Mouse (Mus musculus): ENCODE data around the gene Plin2. TPM values are rescaled to one million over a fixed set of nuclear protein-coding genes. Genes with fewer than 3 reads are reported as not detected.

Plin2 gene
- polyA plus RNA-seq (2012; rRNA removed), result 105 and 107 TPM in 2 replicates

- TF ChIP-seq POLR2A (IDR thresholded peaks at IDR 0.05; ENCODE audit: control insufficient read depth, extremely low read depth, insufficient read depth, low read length, poor library complexity) (no peak), CTCF (IDR thresholded peaks at IDR 0.05; ENCODE audit: borderline replicate concordance, control insufficient read depth, extremely low read depth, insufficient read depth, low read length, poor library complexity) (no peak)
- Histone ChIP-seq H3K27me3 (ENCODE audit: control insufficient read depth, insufficient read depth, low read length) (no peaks in the 10 kb centered on the region), H3K27ac (ENCODE audit: control insufficient read depth, insufficient read depth, low read length) (peak within 1 kb of the TSS; percentile 43; the same call in 1 of the 2 replicates), H3K4me1 (replicated peaks; ENCODE audit: control insufficient read depth, insufficient read depth, low read length) (peaks cover 19% of the 10 kb centered on the region), H3K4me3 (ENCODE audit: control insufficient read depth, insufficient read depth, low read length) (peak within 1 kb of the TSS; percentile 98), H3K36me3 (ENCODE audit: control insufficient read depth, insufficient read depth, low read length) (no peaks in the 10 kb centered on the region)
- WGBS, result under 1% methylated on average over 18 of the region's 18 CpGs
- peak; percentile 57 for DNase-seq
Measured at GRCm38 (mm10) chr4:86669780-86670201, at the start of gene Plin2. Gene Plin2 (minus strand): TSS chr4:86670060.

- Histone ChIP-seq H3K4me1 (replicated peaks; ENCODE audit: control insufficient read depth, insufficient read depth, low read length) (peaks cover 5% of the 10 kb centered on the region; the same call in 1 of the 2 replicates), H3K4me3 (ENCODE audit: control insufficient read depth, insufficient read depth, low read length) (no peak overlapping the region), H3K27ac (ENCODE audit: control insufficient read depth, insufficient read depth, low read length) (no peak overlapping the region), H3K27me3 (ENCODE audit: control insufficient read depth, insufficient read depth, low read length) (no peaks in the 10 kb centered on the region), H3K36me3 (ENCODE audit: control insufficient read depth, insufficient read depth, low read length) (no peaks in the 10 kb centered on the region)
- WGBS, result 80% methylated on average over 4 of the region's 4 CpGs
- DNase-seq, result no peak
- TF ChIP-seq CTCF (IDR thresholded peaks at IDR 0.05; ENCODE audit: borderline replicate concordance, control insufficient read depth, extremely low read depth, insufficient read depth, low read length, poor library complexity) (no peak), POLR2A (IDR thresholded peaks at IDR 0.05; ENCODE audit: control insufficient read depth, extremely low read depth, insufficient read depth, low read length, poor library complexity) (no peak)
Measured at GRCm38 (mm10) chr4:86718878-86719577, 49.2 kb upstream of the Plin2 start.

GRCm38 (mm10) chr4:86717176-86717575 is 47.3 kb upstream of the Plin2 start:
- Histone ChIP-seq H3K4me1 (replicated peaks; ENCODE audit: control insufficient read depth, insufficient read depth, low read length) (peaks cover 10% of the 10 kb centered on the region), H3K4me3 (ENCODE audit: control insufficient read depth, insufficient read depth, low read length) (no peak overlapping the region), H3K27me3 (ENCODE audit: control insufficient read depth, insufficient read depth, low read length) (no peaks in the 10 kb centered on the region), H3K36me3 (ENCODE audit: control insufficient read depth, insufficient read depth, low read length) (no peaks in the 10 kb centered on the region), H3K27ac (ENCODE audit: control insufficient read depth, insufficient read depth, low read length) (no peak overlapping the region)
- no peak for DNase-seq
- TF ChIP-seq CTCF (IDR thresholded peaks at IDR 0.05; ENCODE audit: borderline replicate concordance, control insufficient read depth, extremely low read depth, insufficient read depth, low read length, poor library complexity) (no peak), POLR2A (IDR thresholded peaks at IDR 0.05; ENCODE audit: control insufficient read depth, extremely low read depth, insufficient read depth, low read length, poor library complexity) (no peak)
- 90% methylated on average over 1 of the region's 1 CpGs for WGBS

- Histone ChIP-seq H3K4me3 (ENCODE audit: control insufficient read depth, insufficient read depth, low read length) (no peak overlapping the region), H3K36me3 (ENCODE audit: control insufficient read depth, insufficient read depth, low read length) (no peaks in the 10 kb centered on the region), H3K27me3 (ENCODE audit: control insufficient read depth, insufficient read depth, low read length) (no peaks in the 10 kb centered on the region), H3K4me1 (replicated peaks; ENCODE audit: control insufficient read depth, insufficient read depth, low read length) (peaks cover 11% of the 10 kb centered on the region), H3K27ac (ENCODE audit: control insufficient read depth, insufficient read depth, low read length) (no peak overlapping the region)
- WGBS, result 94% methylated on average over 1 of the region's 1 CpGs
- no peak for TF ChIP-seq POLR2A (IDR thresholded peaks at IDR 0.05; ENCODE audit: control insufficient read depth, extremely low read depth, insufficient read depth, low read length, poor library complexity)
- no peak for TF ChIP-seq CTCF (IDR thresholded peaks at IDR 0.05; ENCODE audit: borderline replicate concordance, control insufficient read depth, extremely low read depth, insufficient read depth, low read length, poor library complexity)
- no peak for DNase-seq
Measured at GRCm38 (mm10) chr4:86715341-86715740, 45.5 kb upstream of the Plin2 start.

- no peak for TF ChIP-seq POLR2A (IDR thresholded peaks at IDR 0.05; ENCODE audit: control insufficient read depth, extremely low read depth, insufficient read depth, low read length, poor library complexity)
- no peak for TF ChIP-seq CTCF (IDR thresholded peaks at IDR 0.05; ENCODE audit: borderline replicate concordance, control insufficient read depth, extremely low read depth, insufficient read depth, low read length, poor library complexity)
- no peak for DNase-seq
- H3K4me1 ChIP-seq (replicated peaks; ENCODE audit: control insufficient read depth, insufficient read depth, low read length), result peaks cover 17% of the 10 kb centered on the region
- WGBS, result 78% methylated on average over 2 of the region's 2 CpGs
- H3K27ac ChIP-seq (ENCODE audit: control insufficient read depth, insufficient read depth, low read length), result peak overlapping the region; percentile 73; the same call in 1 of the 2 replicates
- H3K27me3 ChIP-seq (ENCODE audit: control insufficient read depth, insufficient read depth, low read length), result no peaks in the 10 kb centered on the region
- H3K36me3 ChIP-seq (ENCODE audit: control insufficient read depth, insufficient read depth, low read length), result no peaks in the 10 kb centered on the region
- no peak overlapping the region for H3K4me3 ChIP-seq (ENCODE audit: control insufficient read depth, insufficient read depth, low read length)
Measured at GRCm38 (mm10) chr4:86713518-86713917, 43.7 kb upstream of the Plin2 start.

GRCm38 (mm10) chr4:86712751-86713195 is 42.9 kb upstream of the Plin2 start:
- 32% methylated on average over 12 of the region's 12 CpGs for WGBS
- peak overlapping the region; percentile 100 for H3K27ac ChIP-seq (ENCODE audit: control insufficient read depth, insufficient read depth, low read length)

More at GRCm38 (mm10) chr4:86712751-86713195, 42.9 kb upstream of the Plin2 start:
- TF ChIP-seq CTCF (IDR thresholded peaks at IDR 0.05; ENCODE audit: borderline replicate concordance, control insufficient read depth, extremely low read depth, insufficient read depth, low read length, poor library complexity) (no peak), POLR2A (IDR thresholded peaks at IDR 0.05; ENCODE audit: control insufficient read depth, extremely low read depth, insufficient read depth, low read length, poor library complexity) (peak; percentile 50; the same call in 1 of the 2 replicates)
- peak; percentile 69 for DNase-seq
- no peaks in the 10 kb centered on the region for H3K36me3 ChIP-seq (ENCODE audit: control insufficient read depth, insufficient read depth, low read length)
- no peaks in the 10 kb centered on the region for H3K27me3 ChIP-seq (ENCODE audit: control insufficient read depth, insufficient read depth, low read length)
- H3K4me1 ChIP-seq (replicated peaks; ENCODE audit: control insufficient read depth, insufficient read depth, low read length), result peaks cover 17% of the 10 kb centered on the region
- H3K4me3 ChIP-seq (ENCODE audit: control insufficient read depth, insufficient read depth, low read length), result peak overlapping the region; percentile 0; the same call in 1 of the 2 replicates
